16 mouse cellular contexts compared by ENCODE assay signal in the genomic region with DNA sequence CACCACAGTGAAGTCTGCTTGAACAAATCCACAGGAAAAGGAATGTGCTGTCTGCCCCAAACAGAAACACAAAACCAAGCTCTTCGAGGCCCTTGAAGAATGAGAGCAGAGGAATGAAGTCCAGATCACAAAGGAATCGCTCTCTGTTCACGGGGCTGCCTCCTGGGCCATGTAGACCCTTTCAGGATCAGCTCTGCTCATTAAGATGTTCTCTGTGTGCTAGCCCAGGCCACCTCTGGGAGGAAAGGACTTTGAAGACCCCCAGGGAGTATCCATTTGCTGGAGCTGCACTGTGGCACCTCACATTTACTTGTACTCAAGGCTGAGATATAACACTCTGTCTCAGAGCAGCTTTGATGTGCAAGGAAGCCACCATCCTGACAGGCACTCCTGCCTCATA.
"Had no signal": no experiment of that assay in that cellular context is flagged by ENCODE, and none has a peak within 500 bp of the region (broad histone marks: within the 10 kb centered on the region; RNA-seq: fewer than 3 reads in every experiment).

No protein-coding gene starts in this region.

- H3K4me3 ChIP-seq: limb, embryonic 13.5 days; liver, embryonic 15.5 days; lung, embryonic 15.5 days; neural tube, embryonic 13.5 days had no signal

- H3K9ac ChIP-seq: limb, embryonic 13.5 days; liver, embryonic 15.5 days; lung, embryonic 15.5 days; neural tube, embryonic 13.5 days had no signal

- H3K36me3 ChIP-seq: limb, embryonic 13.5 days; liver, embryonic 15.5 days; lung, embryonic 15.5 days; neural tube, embryonic 13.5 days had no signal

- H3K9me3 ChIP-seq: limb, embryonic 13.5 days; liver, embryonic 15.5 days; lung, embryonic 15.5 days; neural tube, embryonic 13.5 days had no signal

- H3K4me1 ChIP-seq: liver, embryonic 15.5 days; lung, embryonic 15.5 days had no signal

- ATAC-seq: intestine, postnatal 0 days had no signal

- H3K27ac ChIP-seq: limb, embryonic 13.5 days; liver, embryonic 15.5 days; lung, embryonic 15.5 days; neural tube, embryonic 13.5 days had no signal

- H3K27me3 ChIP-seq: limb, embryonic 13.5 days; liver, embryonic 15.5 days; lung, embryonic 15.5 days; neural tube, embryonic 13.5 days had no signal

- H3K4me2 ChIP-seq: limb, embryonic 13.5 days; liver, embryonic 15.5 days; lung, embryonic 15.5 days; neural tube, embryonic 13.5 days had no signal

- DNase-seq: kidney, adult 8-10 months; kidney, postnatal 25 days; layer of hippocampus, adult 9-11 months; layer of hippocampus, postnatal 36 days; left cerebral cortex, postnatal 4 days; lung, postnatal 36 days; retina, postnatal 1 day; right cerebral cortex, postnatal 4 days; spleen, adult 18-20 months; thymus, adult 18-20 months; thymus, postnatal 14 days had no signal
